Mouse (Mus musculus) cerebellum, adult 18-20 months (tissue): ENCODE results near the gene Ntan1.
"Not testable (repeated sequence)": the region's sequence is repeated elsewhere in the genome, so short reads cannot be mapped to it uniquely, and the experiment has no call there.

Experiments used
- DNase-seq, 2 experiments: peaks; one replicate each; pipeline ENCODE4 v3.0.0; 2021

The Ntan1 gene

DNA sequence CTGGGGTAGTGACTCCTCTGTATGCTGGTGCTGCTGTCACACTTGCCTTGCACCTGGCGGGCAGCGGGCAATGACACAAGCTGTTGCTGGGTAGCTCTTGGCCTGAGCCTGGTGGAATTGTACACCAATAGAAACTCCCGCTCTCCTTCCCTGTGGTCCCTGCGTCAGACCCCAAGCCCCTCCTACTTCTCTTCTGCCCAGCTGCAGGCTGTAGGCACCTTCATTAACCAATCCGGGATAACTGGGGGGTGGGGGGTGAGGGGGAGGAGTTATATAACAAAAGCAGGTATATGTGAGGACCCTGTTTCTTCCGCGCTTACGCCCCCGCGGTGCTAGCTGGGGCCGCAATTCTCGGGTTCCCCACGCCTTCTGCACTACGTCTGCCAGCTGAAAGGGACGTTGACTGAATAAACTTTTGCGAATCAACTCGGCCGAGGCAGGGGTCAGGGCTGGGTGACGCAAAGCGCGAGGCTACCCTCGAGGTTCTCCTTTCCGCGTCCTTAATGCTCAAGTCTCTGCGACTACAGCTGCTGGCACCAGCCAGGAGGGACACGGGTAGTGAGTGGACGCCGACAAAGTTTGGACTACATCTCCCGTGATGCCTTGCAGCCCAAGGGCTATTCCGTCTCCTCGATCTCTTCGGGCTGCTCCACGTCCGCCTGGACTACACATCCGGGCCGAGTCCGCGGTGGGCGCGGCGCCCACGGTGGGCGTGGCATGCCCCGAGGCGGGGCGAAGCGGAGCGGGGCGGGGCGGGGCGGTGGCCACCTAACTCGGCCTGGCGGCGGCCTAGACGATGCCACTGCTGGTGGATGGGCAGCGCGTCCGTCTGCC is at the start of gene Ntan1:
Ntan1 (plus strand) TSS at position 286 of the 834 bp plus-strand sequence.
- DNase-seq = peak; percentile 98 to 99

DNA sequence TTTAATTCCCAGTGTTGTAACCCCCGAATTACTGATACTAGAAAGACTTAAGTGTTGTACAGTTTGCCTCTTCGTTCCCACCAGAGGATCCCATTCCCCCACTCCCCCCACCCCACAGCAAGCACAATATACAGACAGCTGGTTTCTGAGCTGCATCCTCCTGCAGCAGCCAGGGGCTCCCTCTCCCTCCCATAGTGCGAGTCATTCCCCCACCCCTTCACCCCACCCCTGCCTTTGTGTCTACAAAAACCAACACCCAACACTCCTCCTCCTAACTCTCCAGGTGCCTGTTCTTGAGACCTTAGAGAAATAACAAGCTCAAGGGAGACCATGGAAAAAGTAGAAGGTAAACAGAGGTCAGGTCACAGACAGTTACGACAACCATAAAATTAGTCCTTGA is 47.0 kb upstream of the Ntan1 start:
- not testable (repeated sequence) for DNase-seq

DNA sequence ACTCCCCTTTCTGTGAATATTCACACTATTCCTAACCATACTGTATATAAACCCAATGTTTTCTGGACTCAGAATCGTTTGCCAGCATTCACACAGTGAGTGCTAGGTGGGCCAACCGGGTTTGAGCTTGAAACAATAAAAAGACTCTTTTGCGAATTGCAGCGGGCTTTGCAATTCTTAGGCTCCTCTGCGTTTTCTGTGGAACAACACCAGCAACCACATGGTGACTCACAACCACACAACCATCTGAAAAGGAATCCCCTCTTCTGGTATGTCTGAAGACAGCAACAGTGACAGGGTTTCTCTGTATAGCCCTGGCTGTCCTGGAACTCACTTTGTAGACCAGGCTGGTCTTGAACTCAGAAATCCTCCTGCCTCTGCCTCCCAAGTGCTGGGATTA is 46.6 kb upstream of the Ntan1 start:
- DNase-seq = not testable (repeated sequence)

DNA sequence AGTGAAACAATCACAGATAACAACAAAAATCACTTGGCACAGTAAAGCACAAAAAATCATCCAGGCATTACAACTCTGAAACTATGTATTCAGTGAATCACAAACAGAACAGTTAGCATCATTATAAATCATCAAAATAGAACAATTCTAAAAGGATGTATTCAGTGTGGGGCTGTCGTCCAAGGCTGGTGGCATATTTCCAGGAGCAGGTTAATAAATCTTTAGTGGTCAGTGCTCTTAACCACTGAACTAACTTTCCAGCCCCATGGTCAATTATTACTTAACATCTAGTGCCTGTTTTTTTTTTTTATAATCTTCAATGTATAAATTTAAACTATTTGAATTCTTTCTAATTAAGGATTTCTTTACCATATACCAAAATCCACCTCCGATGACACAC is 44.6 kb upstream of the Ntan1 start:
- not testable (repeated sequence) for DNase-seq

DNA sequence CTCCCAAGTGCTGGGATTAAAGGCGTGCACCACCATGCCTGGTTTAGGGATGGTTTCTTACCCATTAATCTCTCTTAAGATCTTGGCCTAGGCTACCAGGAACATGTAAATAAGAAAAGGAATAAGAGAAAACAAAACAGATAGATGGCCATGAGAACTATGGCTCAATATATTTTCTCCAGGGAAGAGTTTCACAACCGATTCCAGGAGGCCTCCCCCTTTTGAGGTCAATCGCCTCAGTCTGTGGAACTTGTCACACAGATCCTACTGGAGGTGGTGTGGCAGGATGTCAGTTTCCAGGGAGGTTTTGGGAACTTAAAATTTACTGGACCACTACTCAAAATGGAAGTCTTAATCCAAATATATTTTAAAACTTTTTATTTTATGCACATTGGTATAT is 44.0 kb upstream of the Ntan1 start:
- DNase-seq = not testable (repeated sequence)

DNA sequence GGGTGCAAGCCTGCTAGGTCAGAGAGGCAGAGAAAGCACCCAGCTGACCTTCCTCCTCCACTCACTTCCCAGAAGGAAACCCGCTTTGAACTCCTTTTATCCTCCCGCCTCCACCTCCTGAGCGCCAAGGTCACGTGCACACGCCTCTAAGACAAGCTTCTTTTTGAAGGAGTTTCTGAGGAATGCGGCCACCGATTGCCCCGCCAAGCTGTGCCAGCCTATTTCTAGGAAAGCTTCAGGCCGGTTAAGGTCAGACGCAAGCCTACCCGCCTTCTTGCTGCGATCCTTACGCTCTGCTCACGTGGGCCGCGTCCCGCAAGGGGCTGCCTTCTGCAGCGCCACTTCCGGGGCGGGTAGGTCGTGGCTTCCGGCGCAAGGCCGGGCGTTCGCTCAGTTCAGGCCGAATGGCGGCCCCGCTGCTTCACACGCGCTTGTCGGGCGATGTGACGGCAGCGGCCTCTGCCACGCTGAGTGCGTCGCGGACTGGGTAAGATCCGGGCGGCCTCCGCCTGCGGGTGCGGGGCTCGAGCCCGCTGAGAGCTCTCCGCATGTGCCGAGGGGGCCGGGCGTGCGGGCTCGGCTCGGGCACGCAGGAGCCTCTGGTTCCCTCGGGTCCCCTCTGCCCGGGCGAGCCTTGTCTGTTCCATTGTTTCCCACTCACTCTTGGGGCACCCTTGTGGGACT is 38.1 kb upstream of the Ntan1 start, which contains the start of gene Rrn3:
Rrn3 (plus strand) TSS at position 356 of the 684 bp plus-strand sequence.
- peak; percentile 91 to 92 for DNase-seq

DNA sequence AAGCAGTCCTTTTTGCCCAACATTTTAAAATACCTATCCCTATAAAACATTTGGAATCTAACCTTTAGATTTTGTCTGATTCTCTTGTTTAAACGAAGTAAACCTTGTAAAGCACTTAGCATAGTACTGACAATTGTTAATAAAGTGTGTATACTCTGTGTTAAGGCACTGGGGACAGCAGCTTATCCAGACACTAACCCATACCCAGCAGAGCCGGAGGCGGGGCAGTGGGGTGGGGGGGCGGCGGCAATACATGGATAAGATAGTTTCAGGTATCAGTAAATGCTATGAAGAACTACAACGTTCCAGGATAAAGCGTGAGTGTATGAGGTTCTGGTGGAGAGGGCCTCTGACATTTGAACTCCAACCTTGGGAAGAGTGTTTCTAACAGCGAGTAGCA is 37.4 kb upstream of the Ntan1 start:
- no peak for DNase-seq

DNA sequence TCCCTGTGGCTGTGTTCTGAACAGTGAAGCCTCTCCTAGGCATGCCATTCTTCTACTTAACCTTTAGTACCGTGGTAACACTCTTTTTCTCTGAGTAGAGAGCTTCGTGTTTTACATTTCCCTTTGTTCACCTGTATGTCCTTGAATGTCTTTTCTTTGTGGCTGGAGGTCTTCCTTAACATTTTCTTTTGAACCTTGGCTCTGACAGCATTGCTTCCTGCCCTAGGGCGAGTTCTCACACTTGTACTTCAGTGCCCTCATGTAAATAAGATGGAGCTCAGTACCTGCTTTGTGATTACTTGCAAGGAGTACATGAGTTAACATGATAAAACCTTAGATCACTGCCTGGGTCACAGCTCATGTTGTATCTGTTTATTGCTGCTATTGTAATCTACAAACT is 32.7 kb upstream of the Ntan1 start:
- DNase-seq = no peak

DNA sequence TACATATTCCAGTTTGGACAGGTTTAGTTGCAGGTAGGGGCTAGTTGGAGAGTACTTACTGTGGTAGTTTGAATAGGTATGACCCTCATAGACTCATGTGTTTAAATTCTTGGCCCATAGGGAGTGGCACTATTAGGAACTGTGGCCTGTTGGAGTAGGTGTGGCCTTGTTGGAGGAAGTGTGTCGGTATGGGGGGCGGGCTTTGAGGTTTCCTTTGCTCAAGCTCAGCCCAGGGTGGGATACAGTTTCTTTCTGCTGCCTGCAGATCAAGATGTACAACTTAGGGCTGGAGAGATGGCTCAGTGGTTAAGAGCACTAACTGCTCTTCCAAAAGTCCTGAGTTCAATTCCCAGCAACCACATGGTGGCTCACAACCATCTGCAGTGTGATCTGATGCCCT is 25.2 kb upstream of the Ntan1 start:
- not testable (repeated sequence) for DNase-seq

DNA sequence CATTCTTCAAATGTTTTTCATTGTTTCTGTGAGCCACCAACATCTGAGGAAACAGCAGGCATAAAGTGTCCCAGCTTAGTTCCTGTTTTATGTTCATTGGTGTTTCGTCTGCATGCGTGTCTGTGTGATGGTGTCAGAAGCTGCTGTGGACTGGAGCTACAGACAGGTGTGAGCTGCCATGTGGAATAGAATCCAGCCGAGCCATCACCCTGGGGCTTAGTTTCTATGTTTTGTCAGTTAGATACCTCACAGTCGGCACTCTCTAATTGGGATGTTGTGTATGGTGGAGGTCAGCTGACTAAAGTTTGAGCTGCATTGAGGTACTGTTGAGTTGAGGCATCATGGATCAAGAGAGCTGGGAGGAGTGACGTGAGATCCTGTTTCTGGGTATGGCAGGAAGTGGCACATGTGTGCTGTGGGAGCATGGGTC is 21.9 kb upstream of the Ntan1 start:
- no peak for DNase-seq

DNA sequence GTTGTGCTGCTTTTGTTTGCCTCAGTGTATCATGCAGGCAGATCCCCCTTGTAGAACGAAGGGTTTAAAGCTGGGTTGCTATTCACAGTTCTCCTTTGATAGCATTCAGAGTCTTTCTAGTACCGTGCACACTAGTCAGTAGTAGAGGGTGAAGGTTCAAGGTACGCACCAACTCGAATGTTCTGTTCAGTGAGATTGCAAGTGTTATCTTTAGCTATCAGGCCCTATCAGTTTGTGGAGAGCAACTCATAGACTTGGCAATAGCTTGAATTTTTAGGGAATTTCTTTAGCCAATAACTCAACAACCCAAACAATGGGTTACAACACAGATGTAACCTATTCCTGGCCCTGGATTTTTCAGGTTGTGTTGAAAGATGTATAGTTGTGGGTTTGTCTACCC is 17.4 kb upstream of the Ntan1 start:
- DNase-seq = no peak

DNA sequence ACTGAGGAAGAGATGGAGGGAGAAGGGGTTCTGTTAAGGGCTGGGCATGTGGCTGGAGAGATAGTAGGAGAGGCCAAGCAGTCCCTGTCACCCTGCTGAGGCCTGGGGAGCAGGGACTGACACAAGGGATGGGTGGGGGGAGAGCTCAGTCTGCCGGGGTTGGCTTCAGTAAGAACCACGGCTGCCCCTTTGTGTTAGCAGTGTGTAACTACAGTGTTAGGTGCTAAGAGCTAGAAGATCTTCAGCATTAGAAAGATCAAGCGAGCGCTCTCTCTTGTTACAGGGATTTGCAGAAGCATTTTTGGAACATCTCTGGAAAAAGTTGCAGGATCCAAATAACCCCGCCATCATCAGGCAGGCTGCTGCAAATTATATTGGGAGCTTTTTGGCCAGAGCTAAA is 14.0 kb upstream of the Ntan1 start:
- DNase-seq = peak in 1 of 2 experiments; percentile 40

DNA sequence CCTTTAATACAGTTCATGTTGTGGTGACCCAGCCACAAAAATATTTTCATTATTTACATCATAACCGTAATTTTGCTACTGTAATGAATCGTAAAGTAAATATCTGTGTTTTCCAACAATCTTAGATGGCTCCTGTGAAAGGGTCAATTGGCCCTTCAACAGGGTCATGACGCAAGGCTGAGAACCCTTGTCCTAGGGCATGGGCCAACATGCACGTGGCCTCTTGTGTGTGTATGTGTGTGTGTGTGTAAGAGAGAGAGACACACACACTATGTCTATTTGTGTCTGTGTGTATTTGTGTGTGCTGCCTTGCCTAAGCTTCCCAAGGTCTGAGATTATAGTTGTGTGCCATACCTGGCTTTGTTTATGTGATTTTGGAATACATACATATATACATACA is 11.0 kb upstream of the Ntan1 start:
- no peak for DNase-seq

DNA sequence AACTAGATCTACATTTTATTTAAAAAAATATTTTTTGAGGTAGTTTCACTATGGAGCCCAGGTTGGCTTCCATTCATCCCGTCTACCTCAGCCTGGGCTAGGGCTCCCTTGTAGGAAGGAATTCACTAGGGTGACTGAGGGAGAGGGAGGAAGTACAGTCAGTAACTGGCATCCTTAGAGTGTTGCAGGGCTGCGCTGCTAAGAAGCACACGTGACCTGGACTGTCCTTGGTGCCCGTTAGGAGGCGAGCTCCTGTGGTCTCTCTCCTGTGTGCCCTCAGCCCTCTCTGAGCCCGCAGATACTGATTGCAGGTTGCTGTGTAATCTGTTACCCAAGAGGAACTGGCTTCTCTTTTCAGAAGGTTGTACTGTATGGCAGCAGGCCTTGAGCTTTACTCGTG is 10.2 kb upstream of the Ntan1 start:
- no peak for DNase-seq

DNA sequence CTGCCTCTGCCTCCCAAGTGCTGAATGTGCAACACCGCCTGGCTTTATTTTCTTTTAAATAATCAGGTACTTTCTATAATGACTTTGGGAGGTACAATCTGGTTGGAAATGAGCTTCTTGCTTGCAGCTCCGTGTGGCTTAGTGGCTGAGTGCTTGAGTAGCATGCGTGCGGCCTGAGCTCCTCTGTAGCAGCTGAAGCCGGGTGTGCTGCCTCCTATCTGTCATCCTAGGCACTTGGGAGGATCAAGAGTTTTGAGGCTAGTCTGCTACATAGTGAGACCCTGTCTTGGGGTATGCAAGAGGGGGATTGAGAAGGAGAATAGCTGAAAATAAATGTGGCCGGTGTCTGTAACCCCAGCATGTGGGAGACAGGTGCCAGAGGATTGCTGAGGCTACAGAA is 6.5 kb upstream of the Ntan1 start:
- no peak for DNase-seq

DNA sequence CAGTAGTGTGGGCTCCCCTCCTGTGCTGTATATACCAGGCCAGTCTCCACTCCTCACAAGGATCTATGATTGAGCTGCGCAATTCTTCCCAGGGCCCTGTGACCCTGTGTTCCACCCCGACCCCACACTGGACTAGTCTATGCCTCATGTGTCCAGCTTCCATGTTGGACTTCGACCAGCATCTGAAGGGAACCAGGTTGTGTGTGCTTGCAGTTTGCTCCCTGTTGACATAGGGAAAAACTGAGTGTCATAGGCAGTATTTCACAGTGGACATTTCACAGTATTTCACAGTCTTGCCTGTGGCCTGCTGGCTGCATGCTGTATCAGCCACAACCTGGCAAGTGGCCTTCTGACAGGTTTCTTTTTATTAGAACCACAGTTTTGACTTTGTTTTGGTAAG is 5.4 kb upstream of the Ntan1 start:
- DNase-seq = no peak

DNA sequence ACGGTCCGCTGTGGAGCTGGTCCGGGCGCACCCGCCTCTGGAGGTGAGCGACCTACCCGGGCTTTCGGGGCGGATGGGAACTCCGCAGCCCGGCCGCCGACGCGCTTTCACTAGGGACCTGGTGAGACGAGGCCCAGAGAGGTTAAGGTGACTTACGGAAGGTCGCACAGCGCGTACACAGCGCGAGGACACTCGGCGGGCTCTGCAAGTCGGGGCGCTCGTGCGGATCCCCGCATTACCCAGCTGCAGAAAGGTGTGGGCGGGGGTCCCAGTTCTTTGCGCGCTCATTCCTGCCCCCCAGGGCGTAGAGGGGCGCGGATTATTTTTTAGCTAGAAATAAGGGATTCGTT is 724 bp downstream of the Ntan1 start:
- DNase-seq = no peak

DNA sequence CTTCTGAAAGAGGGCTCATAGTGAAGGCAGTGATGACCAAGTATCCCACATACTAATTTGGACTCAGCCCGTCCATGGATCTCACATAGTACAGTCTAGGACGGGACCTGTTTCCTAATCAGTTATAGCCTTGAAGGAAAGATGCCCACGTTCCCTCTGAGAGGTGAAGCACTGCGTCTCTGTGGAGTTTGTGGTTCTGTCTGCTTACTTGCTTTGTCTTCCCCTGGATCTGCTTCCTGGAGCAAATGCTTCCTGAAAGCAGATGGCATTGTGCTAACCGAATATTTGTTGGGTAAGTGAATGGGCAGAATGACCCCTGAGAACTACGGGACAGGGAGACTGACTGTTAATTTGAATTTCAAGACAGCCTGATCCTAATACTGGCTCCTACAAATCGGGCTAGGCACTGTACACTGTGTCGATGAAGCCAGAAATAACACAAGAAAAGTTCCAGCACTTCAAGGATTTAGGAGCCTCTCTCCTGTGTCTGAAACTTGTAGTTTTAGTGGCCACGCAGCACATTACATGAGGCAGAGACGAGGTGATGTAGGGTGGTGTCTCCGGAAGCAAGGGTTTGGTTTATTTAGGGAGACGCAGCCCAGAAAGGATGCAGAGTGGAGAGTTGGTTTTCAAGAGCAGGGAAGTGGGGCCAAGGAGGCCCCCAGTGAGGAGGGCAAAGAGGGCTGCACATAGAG is 1.3 kb downstream of the Ntan1 start:
- no peak for DNase-seq

DNA sequence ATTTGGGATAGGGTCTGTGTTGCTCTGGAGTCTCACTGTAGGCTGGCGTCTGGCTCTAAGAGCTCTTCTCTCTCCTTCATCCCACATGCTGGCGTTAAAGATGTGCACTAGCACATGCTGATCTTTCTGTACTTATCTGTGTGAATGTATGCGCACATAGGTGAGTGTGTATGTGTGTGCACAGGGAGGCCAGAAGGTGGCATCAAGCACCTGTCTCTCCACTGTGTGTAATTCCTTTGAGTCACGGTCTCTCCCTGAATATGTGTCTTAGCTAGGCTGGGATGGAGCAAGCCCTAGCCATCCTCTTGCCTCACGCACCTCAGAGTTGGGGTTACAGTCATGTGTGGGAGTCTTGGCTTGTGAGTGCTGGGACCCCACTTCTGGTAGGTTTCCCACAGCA is 2.1 kb downstream of the Ntan1 start:
- no peak for DNase-seq

DNA sequence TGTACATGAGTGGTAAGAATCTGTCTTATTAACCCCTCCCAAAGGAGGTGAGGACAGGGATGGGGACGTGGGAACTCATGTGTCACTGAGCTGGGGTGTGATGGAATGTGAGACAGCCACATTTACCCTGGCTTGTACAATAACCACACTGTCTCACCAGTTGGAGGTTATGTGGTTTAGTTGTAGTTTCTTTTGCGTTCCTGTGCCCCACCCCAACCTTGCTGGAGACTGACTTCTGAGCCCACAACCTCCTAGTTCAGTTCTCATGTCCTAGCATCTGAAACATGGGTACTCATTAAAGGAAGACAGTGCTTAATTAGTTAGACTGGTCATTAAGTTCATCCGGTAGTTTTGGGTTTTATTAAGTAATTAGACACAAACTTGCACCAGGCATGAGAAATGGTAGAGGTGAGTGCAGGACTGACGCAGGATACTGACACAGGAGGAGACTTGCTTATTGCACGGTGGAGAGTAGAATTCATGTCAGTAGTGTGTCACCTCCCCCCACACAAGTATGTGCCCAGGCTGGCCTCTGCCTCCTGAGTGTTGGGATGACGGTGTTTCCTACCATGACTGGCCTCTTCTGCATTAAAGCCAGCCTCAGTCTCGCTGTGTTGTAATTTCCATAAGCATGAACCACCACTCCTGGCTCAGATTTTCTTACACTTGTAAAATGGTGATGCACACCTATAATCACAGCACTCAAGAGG is 7.3 kb downstream of the Ntan1 start:
- no peak for DNase-seq

DNA sequence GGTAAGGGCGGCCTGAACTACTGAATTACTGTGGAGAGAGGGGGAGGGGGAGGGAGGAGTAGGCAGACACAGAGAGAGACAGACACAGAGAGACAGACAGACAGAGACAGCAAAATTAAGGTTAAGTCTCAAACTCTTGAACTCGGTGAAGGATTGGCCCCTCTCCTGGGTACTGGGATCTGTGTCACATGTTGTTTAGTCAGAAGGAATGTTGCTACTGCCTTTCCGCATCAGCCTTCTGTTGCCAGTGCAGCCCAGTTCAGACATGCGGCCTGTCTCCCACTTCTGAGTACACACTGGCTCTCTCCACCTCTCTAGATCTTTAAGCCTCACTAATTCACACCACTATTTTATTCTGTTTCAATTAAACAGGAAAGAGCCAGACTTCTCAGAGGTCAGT is 7.9 kb downstream of the Ntan1 start:
- no peak for DNase-seq

DNA sequence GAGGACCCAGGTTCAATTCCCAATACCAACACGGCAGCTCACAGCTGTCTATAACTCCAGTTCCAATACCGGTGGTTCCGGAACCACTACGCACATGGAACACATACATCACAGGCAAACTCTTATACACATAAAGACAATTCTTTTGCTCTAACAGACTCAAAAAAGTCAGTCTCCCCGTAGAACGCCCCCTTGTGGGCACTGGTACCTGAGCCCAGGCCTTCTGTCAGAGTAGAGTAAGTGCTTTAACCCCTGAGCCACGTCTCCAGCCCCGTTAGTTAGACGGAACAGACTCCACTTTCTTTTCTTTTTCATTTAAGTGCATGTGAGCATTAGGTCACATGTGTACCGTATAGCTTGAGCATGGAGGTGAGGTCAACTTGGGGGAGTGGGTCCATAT is 11.8 kb downstream of the Ntan1 start:
- no peak for DNase-seq

DNA sequence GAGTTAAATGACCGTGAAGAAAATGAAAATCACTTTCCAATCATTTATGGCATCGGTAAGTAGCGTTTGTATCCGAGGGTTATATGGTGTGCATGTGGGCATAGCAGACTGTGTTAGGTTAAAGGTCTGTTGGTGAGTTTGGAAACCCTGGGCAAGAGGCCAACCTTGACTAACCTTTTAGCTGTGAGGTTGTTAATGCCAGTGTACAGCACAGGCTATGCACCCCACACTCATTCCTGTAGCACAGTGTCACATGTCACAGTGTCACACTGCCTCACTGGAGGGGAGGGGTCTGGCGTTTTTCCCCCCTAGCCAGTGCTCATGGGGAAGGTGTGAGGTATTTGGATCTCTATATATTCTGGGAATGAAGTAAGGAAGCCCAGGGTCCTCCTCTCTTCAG is 13.0 kb downstream of the Ntan1 start:
- no peak for DNase-seq
